Mouse (Mus musculus) gastrocnemius, adult 2 months (tissue): ENCODE data around the gene Hoxd10. TPM values are rescaled to one million over a fixed set of nuclear protein-coding genes. Genes with fewer than 3 reads are reported as not detected.

Experiments
- DNase-seq: peaks from one replicate; pipeline ENCODE4 v3.0.0; 2022
- H3K27ac ChIP-seq: fragments of 200-600 bp; 2 replicates; pipeline ENCODE4 v1.8.1; 2022; ENCODE audit warnings: mild to moderate bottlenecking
- H3K4me3 ChIP-seq: fragments of 200-600 bp; 2 replicates; pipeline ENCODE4 v1.8.1; 2022; ENCODE audit warnings: mild to moderate bottlenecking, moderate library complexity
- CTCF ChIP-seq: fragments of 200-600 bp; IDR thresholded peaks from 2 replicates; pipeline ENCODE4 v1.8.1; 2022; ENCODE audit warnings: antibody characterized with exemption, mild to moderate bottlenecking, moderate library complexity
- intact Hi-C: fragments of 180-260 bp; cut with DNase I; formaldehyde crosslinking; loops from one replicate; pipeline ENCODE4 v1.15.1; 2025
- total RNA-seq, 2 experiments: library from RNA; stranded (reverse); gene quantifications; 2 replicates each; pipeline ENCODE4 v1.2.3; 2021

Hoxd10 gene
- total RNA-seq, 2 experiments from 2014 or later = 4.0 to 4.8 TPM

DNA sequence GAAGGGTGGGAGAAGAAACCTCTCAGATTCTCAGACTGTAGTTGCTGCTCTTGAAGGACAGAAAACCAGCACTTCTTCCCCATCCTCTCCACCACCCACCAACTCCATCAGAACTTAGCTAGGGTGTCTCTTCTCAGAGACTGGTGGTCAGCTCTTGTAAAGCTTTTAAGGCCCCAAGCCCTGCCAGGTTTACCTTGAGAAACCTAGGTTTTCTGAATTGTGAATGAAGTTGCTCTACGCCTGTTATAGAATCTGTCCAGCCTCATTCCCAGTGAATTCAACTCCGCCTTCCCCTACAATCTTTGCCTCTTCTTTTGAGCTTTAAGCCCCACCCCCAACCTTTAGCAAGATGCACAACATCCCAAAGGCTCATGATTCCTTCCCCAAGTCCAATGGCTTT, 14.6 kb upstream of the Hoxd10 start:
- no peak for DNase-seq
- Histone ChIP-seq H3K4me3 (no peak overlapping the region), H3K27ac (no peak overlapping the region)
- intact Hi-C loops = no loop called here
- TF ChIP-seq CTCF = no peak

DNA sequence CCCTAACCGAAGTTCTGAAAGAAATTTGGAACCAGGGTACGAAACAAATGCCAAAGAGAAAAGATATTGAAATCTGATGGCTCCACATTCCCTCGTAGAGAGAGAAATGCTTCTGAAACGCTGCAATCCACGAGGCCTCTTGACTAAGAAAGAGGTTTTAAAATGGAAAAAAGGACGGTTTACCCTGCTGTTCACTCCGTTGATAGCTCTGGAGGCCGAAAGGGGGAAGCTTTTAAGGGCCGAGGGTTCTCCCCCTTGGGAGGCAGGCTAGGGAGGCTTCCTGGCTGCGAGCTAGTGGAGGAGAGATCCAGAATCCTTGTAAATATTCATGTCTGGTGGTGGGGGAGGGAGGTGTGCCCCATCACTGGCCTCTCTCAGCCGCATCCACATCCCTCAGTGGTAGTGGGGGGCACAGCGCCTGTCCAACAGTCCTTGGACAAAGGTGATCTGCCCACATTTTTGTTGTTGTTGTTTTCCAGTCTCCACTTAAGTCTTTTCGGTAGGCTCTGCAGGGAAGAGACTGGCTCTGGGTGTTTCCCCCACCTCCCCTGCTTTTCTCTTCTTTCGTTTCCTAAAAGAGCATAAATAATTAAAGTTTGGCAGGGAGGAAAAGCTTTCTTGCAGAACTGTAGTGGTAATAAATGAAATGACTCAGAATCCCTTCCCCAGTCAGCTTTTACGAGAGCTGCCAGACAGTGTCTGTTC, 12.7 kb upstream of the Hoxd10 start, which contains the start of gene Hoxd11:
Gene Hoxd11, plus strand, starts transcription at position 667 of the 705 bp plus-strand sequence.
- Histone ChIP-seq H3K27ac (no peak within 1 kb of the TSS), H3K4me3 (peak within 1 kb of the TSS; percentile 33)
- intact Hi-C loops = no loop called here
- DNase-seq = no peak
- TF ChIP-seq CTCF = no peak

DNA sequence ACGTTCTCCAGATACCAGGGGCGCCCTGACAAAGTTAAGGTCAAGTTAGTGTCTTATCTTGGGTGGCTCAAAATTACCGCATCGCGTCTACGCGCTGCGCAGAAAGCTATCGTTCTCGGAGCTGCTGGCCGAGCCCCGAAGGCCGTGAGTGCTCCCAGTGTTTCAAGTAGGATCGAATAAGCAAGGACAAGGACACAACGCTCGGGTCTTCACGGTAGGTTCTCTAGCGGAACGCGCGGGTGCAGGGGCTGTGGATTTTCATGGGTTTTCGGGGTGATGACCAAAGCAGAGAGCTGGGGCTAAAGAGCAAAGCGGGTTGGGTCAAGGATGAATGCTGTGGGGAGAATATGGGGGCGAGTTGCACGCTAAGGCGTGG, 12.1 kb upstream of the Hoxd10 start:
- no peak for TF ChIP-seq CTCF
- peak overlapping the region; percentile 33 for H3K4me3 ChIP-seq
- DNase-seq = no peak
- intact Hi-C loops = no loop called here
- H3K27ac ChIP-seq = no peak overlapping the region

DNA sequence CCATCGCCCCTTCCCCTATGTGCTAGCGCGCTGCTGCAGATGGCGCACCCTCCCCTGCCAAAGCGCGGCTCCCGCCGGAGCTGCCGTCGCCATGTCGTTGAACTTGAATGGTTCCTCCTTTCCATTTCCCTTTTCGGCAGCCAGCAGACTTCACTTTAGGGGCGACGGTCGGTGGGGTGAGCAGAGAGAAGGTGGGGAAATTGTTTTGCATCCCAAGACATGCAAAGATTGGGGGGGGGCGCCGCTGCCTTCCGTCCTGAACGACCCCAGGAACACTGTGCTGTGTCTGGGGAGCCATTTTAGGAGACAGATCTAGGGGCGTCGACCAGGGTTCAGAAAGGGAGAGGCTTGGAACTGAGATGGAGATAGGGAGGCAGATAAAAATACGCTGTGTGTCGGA, 11.7 kb upstream of the Hoxd10 start:
- no peak for TF ChIP-seq CTCF
- peak overlapping the region; percentile 33 for H3K4me3 ChIP-seq
- intact Hi-C loops = no loop called here
- no peak overlapping the region for H3K27ac ChIP-seq
- no peak for DNase-seq

DNA sequence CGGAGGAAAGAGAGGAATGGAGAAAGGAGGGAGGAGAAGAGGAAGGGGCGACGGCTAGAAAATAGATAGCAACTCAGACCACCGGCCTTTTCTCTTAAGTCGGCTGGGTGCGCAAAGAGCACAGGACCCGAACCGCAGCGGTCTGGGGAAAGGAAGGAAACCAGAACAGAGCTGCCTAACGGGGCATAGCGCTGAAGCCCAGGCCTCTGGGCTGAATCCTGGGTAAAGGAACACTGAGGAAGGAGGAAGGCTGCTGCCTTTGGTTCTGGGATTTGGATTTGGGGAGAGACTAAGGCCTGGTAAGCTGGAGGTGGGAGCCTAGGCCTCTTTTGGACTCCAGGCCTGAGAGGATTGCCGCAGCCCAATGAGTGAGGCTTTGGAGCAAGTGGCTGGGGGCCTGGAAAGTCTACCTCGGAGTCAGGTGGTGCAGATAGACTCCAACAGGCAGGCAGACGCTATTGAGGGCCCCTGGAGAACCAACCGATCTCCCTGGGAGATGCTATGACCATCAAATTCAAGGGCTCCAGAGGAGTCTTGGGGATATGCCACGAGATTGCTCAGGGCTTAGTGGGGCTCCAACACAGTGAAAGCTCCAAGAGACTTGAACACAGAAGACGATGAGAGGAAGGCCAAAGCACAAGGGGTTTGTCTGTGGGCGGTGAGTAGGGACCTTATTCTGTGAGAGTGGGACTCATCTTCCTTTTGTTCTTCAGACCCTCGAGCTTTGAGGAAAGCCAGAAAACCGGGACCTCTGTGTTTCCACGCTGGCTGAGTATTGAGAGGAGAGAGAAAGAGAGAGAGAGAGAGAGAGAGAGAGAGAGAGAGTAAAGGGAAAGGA, 10.9 kb upstream of the Hoxd10 start:
- Histone ChIP-seq H3K27ac (no peak overlapping the region), H3K4me3 (no peak overlapping the region)
- intact Hi-C loops = no loop called here
- no peak for DNase-seq
- TF ChIP-seq CTCF = no peak

DNA sequence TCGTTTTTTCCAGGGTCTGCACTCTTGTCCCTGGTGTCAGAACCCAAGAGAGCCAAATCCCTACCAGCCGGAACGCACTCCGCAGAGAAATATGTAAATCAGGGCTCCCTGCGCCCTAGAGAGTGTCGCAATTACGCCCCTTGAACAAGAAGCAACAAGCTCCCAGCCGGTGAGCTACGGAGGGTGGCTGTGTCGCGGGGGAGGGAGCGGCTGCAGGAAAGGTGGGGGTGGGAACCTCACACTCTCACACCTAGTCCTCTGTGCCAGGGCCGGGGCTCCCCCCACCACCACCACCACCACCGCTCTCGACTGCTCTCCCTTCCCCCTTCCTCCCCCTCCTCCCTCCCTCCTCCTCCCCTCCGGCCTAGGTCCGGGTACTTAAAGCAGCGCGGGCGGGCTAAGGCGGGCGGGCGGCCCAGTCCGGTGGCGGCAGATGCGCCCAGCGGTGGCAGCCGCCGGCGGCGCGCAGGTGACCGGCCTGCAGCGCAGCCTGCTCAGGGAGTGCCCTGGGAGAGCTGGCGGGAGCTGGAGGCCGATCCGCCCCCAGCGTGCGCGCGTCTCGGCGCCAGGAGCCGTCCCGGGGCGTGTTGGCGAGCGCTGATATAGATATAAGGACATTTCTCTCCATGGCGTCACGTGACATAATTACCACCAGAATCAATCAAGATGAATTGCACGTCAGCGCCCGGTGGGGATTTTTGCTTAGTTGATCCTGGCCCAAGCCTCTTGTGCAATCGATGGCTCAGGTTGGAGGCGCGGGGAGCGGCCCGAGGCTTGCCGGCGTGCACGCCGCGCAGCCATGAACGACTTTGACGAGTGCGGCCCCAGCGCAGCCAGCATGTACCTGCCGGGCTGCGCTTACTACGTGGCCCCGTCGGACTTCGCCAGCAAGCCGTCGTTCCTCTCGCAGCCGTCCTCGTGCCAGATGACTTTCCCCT, 9.9 kb upstream of the Hoxd10 start:
- TF ChIP-seq CTCF = no peak
- intact Hi-C loops = no loop called here
- Histone ChIP-seq H3K4me3 (peak overlapping the region; percentile 68), H3K27ac (no peak overlapping the region)
- peak; percentile 32 for DNase-seq

DNA sequence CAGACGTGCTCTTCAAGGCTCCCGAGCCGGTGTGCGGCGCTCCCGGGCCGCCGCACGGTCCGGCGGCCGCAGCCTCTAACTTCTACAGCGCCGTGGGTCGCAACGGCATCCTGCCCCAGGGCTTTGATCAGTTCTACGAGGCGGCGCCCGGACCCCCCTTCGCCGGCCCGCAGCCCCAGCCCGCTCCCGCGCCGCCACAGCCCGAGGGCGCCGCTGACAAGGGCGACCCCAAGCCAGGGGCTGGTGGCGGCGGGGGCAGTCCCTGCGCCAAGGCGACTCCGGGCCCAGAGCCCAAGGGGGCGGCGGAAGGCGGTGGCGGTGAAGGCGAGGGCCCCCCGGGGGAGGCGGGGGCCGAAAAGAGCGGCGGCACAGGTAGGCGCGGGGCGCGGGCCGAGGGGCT, 8.9 kb upstream of the Hoxd10 start:
- no peak for DNase-seq
- no peak overlapping the region for H3K27ac ChIP-seq
- TF ChIP-seq CTCF = no peak
- intact Hi-C loops = no loop called here
- peak overlapping the region; percentile 68 for H3K4me3 ChIP-seq

DNA sequence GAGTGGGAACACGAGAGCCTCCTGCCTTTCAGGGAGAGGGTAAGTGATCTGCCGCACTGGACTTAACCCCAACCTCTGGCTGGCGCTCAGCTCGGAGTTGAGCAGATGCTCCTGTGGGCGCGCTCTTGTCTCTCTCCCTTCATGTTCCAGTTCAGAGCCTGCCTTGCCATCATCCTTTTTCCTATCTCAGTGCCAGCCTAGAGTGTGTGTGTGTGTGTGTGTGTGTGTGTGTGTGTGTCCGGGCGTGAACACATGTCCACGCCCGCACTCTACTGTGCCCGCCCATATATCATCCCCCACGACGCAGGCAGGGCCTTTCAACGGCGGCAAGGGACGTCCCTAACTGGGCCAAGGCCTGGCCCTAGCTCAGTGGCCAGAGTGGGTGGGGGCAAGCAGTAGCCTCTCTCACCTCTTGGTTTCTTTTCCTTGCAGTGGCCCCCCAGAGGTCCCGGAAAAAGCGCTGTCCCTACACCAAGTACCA, 8.2 kb upstream of the Hoxd10 start:
- Histone ChIP-seq H3K4me3 (no peak overlapping the region), H3K27ac (no peak overlapping the region)
- TF ChIP-seq CTCF = no peak
- no peak for DNase-seq
- intact Hi-C loops = no loop called here

DNA sequence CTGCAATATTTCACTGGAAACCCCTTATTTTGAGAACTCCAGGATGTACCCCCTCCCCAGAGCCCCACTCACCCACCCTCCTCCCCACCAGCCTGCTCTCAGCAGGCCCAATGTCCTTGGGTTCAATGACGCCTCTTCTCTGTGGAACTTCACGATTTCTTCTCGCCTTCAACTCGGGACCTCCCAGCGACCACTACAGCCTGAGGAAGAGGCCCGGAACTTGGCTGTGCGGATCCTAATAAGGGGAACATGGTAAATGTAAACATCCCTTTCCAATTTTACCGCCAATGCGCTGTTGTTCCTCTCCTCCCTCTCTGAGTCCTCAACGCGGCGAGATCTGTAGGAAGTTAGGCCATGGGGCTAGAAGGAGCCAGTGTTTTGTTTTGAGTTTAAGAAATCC, 7.6 kb upstream of the Hoxd10 start:
- Histone ChIP-seq H3K27ac (no peak overlapping the region), H3K4me3 (no peak overlapping the region)
- TF ChIP-seq CTCF = no peak
- intact Hi-C loops = no loop called here
- no peak for DNase-seq

DNA sequence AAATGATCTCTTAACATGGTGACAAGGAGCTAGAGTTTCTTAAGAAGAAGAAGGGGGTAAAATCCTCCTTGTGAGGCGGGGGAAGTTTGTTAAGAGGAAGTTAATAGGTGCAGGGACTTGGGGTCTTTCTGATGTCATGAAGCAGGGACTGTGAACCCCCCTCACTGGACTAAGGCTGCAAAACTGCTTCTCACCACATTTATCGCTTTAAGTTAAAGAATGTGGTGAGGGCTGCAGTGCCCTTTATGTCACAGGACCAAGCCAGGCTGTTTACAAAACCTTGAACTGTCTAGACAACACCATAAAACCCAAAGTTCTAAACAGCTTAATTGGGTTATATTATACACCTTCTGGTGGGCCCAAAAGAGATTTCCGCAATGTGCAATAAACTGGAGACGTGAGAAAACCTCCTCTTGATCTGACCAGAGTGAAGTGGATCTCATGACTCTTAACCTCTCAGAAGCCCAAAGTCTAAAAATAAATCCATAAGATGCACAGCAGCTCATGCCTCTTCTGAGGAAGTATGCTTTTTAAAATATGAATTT, 6.6 kb upstream of the Hoxd10 start:
- no peak for TF ChIP-seq CTCF
- no peak overlapping the region for H3K4me3 ChIP-seq
- H3K27ac ChIP-seq = no peak overlapping the region
- DNase-seq = no peak
- intact Hi-C loops = no loop called here

DNA sequence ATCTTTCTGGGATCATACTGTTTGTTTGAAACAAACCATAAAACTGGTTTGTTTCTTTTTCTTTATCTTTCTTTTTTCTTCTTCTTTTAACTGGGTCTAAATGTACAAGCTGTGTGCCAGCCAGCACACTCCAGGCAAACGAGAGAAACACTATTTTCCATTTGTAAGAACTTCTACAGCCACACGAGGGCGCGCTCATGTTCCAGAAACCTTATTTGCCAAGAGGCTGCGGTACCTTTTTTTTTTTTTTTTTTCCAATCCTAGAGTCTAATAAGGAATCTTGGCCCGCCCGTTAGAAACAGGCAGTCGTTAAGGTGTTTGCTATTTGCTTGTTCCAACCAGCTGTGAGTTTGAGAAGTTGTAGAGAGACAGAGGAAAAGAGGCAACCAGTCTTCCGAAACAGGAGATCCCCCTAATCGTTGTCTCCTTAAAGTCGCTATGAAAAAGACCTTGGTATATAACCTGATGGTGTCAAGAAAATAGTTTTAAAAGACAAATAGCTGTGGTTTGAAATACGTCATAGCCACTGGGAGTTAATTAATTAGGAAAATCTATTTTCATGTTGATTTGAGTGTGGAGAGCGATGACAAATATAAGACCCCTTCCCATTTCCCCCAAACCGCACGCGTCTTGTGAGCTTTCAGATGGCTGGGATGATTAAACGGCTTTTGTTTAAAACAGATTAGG, 5.3 kb upstream of the Hoxd10 start:
- H3K27ac ChIP-seq = no peak overlapping the region
- intact Hi-C loops = no loop called here

More for the DNA sequence above, 5.3 kb upstream of the Hoxd10 start:
- peak overlapping the region; percentile 33 for H3K4me3 ChIP-seq
- peak; percentile 72 for TF ChIP-seq CTCF
- peak; percentile 76 for DNase-seq
